In genomic region chr7:30363344-30363738, GRCm38 (mm10) we compare ENCODE assay signal across 9 mouse cellular contexts. TPM values are rescaled to one million over a fixed set of nuclear protein-coding genes. Genes with fewer than 3 reads are reported as not detected.
DNase-seq lines count a peak whose midpoint lies in the region; ATAC-seq and TF ChIP-seq lines count a peak whose summit lies in the region.
"Had no signal": no experiment of that assay in that cellular context is flagged by ENCODE, and none has a peak within 500 bp of the region (broad histone marks: within the 10 kb centered on the region; RNA-seq: fewer than 3 reads in every experiment).

No protein-coding gene starts in this region.

- no peaks in the 10 kb centered on the region for H3K9me3 ChIP-seq in embryonic facial prominence, embryonic 15.5 days (replicated peaks)
- H3K9me3 ChIP-seq in intestine, embryonic 14.5 days (ENCODE audit: control insufficient read depth, low read length): no peaks in the 10 kb centered on the region
- H3K9me3 ChIP-seq in midbrain, postnatal 0 days (ENCODE audit: low read length): no peaks in the 10 kb centered on the region

- no peak for DNase-seq in kidney, adult 2 months
- no peak for DNase-seq in kidney, postnatal 4 days
- DNase-seq in intestine, embryonic 14.5 days (ENCODE audit: low spot score): no peak
- DNase-seq in midbrain, postnatal 0 days (ENCODE audit: low spot score): no peak
- no peak for DNase-seq in adrenal gland, postnatal 10 days
- no peak for DNase-seq in layer of hippocampus, adult 9-11 months
- DNase-seq in kidney, postnatal 36 days: no peak

- no peaks in the 10 kb centered on the region for H3K27me3 ChIP-seq in kidney, adult 2 months (replicated peaks; ENCODE audit: control insufficient read depth, insufficient read depth, low read length)
- H3K27me3 ChIP-seq in embryonic facial prominence, embryonic 15.5 days: 0 out of 2 replicates have a peak, but pooled peaks cover 6% of the 10 kb centered on the region
- 0 out of 2 replicates have a peak, but pooled peaks cover 7% of the 10 kb centered on the region for H3K27me3 ChIP-seq in intestine, embryonic 14.5 days (replicated peaks; ENCODE audit: control insufficient read depth, insufficient read depth, low read length)
- 0 out of 2 replicates have a peak, but pooled peaks cover 3% of the 10 kb centered on the region for H3K27me3 ChIP-seq in midbrain, postnatal 0 days (ENCODE audit: insufficient read depth, low read length)

- no peak for ATAC-seq in embryonic facial prominence, embryonic 15.5 days (ENCODE audit: insufficient number of reproducible peaks, low FRiP score, low TSS enrichment, low read depth)
- no peak for ATAC-seq in intestine, embryonic 14.5 days (replicated peaks; ENCODE audit: low FRiP score, low TSS enrichment, low read depth)
- ATAC-seq in midbrain, postnatal 0 days (ENCODE audit: low FRiP score): peak; percentile 17; the same call in 1 of the 2 replicates

- no peak for TF ChIP-seq POLR2A in kidney, adult 2 months (IDR thresholded peaks at IDR 0.05; ENCODE audit: low read depth, low read length)

- no peak overlapping the region for H3K9ac ChIP-seq in embryonic facial prominence, embryonic 15.5 days
- H3K9ac ChIP-seq in intestine, embryonic 14.5 days (ENCODE audit: low read length): peak overlapping the region; percentile 81
- H3K9ac ChIP-seq in midbrain, postnatal 0 days (replicated peaks; ENCODE audit: low read length, poor library complexity, severe bottlenecking): peak overlapping the region; percentile 97

- H3K4me1 ChIP-seq in kidney, adult 2 months (ENCODE audit: control insufficient read depth, insufficient read depth, low read length): peaks cover 5% of the 10 kb centered on the region; the same call in 1 of the 2 replicates
- H3K4me1 ChIP-seq in embryonic facial prominence, embryonic 15.5 days: peaks cover 27% of the 10 kb centered on the region
- H3K4me1 ChIP-seq in intestine, embryonic 14.5 days (replicated peaks; ENCODE audit: control insufficient read depth, insufficient read depth, low read length): peaks cover 19% of the 10 kb centered on the region
- H3K4me1 ChIP-seq in midbrain, postnatal 0 days (ENCODE audit: insufficient read depth, low read length): peaks cover 23% of the 10 kb centered on the region; the same call in 1 of the 2 replicates

- peak overlapping the region; percentile 70; the same call in 1 of the 2 replicates for H3K4me3 ChIP-seq in kidney, adult 2 months (ENCODE audit: insufficient read depth, low read depth, low read length)
- peak overlapping the region; percentile 62 for H3K4me3 ChIP-seq in embryonic facial prominence, embryonic 15.5 days (replicated peaks)
- H3K4me3 ChIP-seq in intestine, embryonic 14.5 days (ENCODE audit: low read depth, low read length): peak overlapping the region; percentile 66
- peak overlapping the region; percentile 80 for H3K4me3 ChIP-seq in midbrain, postnatal 0 days (ENCODE audit: low read depth, low read length)

- H3K36me3 ChIP-seq in kidney, adult 2 months (ENCODE audit: control insufficient read depth, insufficient read depth, low read length): no peaks in the 10 kb centered on the region
- H3K36me3 ChIP-seq in embryonic facial prominence, embryonic 15.5 days: peaks cover 14% of the 10 kb centered on the region
- peaks cover 4% of the 10 kb centered on the region; the same call in 1 of the 2 replicates for H3K36me3 ChIP-seq in intestine, embryonic 14.5 days (ENCODE audit: control insufficient read depth, insufficient read depth, low read length)
- H3K36me3 ChIP-seq in midbrain, postnatal 0 days (ENCODE audit: insufficient read depth, low read length): peaks cover 13% of the 10 kb centered on the region

- peak overlapping the region; percentile 76 for H3K4me2 ChIP-seq in embryonic facial prominence, embryonic 15.5 days (replicated peaks)
- H3K4me2 ChIP-seq in intestine, embryonic 14.5 days (ENCODE audit: low read length): peak overlapping the region; percentile 60
- peak overlapping the region; percentile 86 for H3K4me2 ChIP-seq in midbrain, postnatal 0 days (ENCODE audit: low read depth, low read length, poor library complexity, severe bottlenecking)

- WGBS in kidney, adult 2 months: 42% methylated on average over 6 of the region's 6 CpGs
- 60% methylated on average over 6 of the region's 6 CpGs for WGBS in embryonic facial prominence, embryonic 15.5 days
- 61% methylated on average over 6 of the region's 6 CpGs for WGBS in intestine, embryonic 14.5 days
- 49% methylated on average over 6 of the region's 6 CpGs for WGBS in midbrain, postnatal 0 days

- no peak overlapping the region for H3K27ac ChIP-seq in kidney, adult 2 months (ENCODE audit: insufficient read depth, low read depth, low read length)
- H3K27ac ChIP-seq in embryonic facial prominence, embryonic 15.5 days (replicated peaks): no peak overlapping the region
- H3K27ac ChIP-seq in intestine, embryonic 14.5 days (ENCODE audit: low read depth): no peak overlapping the region
- H3K27ac ChIP-seq in midbrain, postnatal 0 days (ENCODE audit: low read depth, low read length): peak overlapping the region; percentile 76
- H3K27ac ChIP-seq: macrophage had no signal

- TF ChIP-seq CTCF in kidney, adult 2 months (conservative IDR thresholded peaks at IDR 0.05; ENCODE audit: insufficient read depth, insufficient read length, low read depth, low read length): no peak
- no peak for TF ChIP-seq CTCF in midbrain, postnatal 0 days (IDR thresholded peaks at IDR 0.05)

RNA-seq across cellular contexts. Expression of gene Lrfn3, which starts 0.8 kb away (rescaled TPM):
- 9.6 and 11.6 TPM in 2 replicates for polyA plus RNA-seq in kidney, adult 2 months (2012; rRNA removed)
- 5.7 and 6.6 TPM in 2 replicates for polyA plus RNA-seq in embryonic facial prominence, embryonic 15.5 days (2015; fragmentation: Nextera tagmentation; extraction: Ambion mirVana)
- polyA plus RNA-seq in intestine, embryonic 14.5 days (2014; fragmentation: Nextera tagmentation; extraction: Ambion mirVana): 4.4 and 4.5 TPM in 2 replicates
- total RNA-seq in midbrain, postnatal 0 days (2014; rRNA removed): 44.8 and 47.5 TPM in 2 replicates
- 22.1 and 24.8 TPM in 2 replicates for polyA plus RNA-seq in midbrain, postnatal 0 days (2015; fragmentation: Nextera tagmentation; extraction: Ambion mirVana)
- total RNA-seq in adrenal gland, postnatal 10 days (2021): 10 to 100 TPM; 13.2 to 15.1 TPM
- polyA plus RNA-seq: macrophage had no signal

RNA-seq across cellular contexts. Expression of gene Sdhaf1, which starts 39.6 kb away (rescaled TPM):
- 26.4 and 27.3 TPM in 2 replicates for polyA plus RNA-seq in kidney, adult 2 months (2012; rRNA removed)
- polyA plus RNA-seq in embryonic facial prominence, embryonic 15.5 days (2015; fragmentation: Nextera tagmentation; extraction: Ambion mirVana): 17.9 and 18.8 TPM in 2 replicates
- 16.3 and 17.2 TPM in 2 replicates for polyA plus RNA-seq in intestine, embryonic 14.5 days (2014; fragmentation: Nextera tagmentation; extraction: Ambion mirVana)
- 11.5 and 14.7 TPM in 2 replicates for total RNA-seq in midbrain, postnatal 0 days (2014; rRNA removed)
- 16.5 and 16.8 TPM in 2 replicates for polyA plus RNA-seq in midbrain, postnatal 0 days (2015; fragmentation: Nextera tagmentation; extraction: Ambion mirVana)
- 10 to 100 TPM; 17.9 to 19.7 TPM for total RNA-seq in adrenal gland, postnatal 10 days (2021)

RNA-seq across cellular contexts. Expression of gene E130208F15Rik, which starts 41.8 kb away (rescaled TPM):
- polyA plus RNA-seq in kidney, adult 2 months (2012; rRNA removed): 0.42 and 1.1 TPM in 2 replicates
- 0.60 and 1.9 TPM in 2 replicates for polyA plus RNA-seq in embryonic facial prominence, embryonic 15.5 days (2015; fragmentation: Nextera tagmentation; extraction: Ambion mirVana)
- not detected in 2 replicates for polyA plus RNA-seq in intestine, embryonic 14.5 days (2014; fragmentation: Nextera tagmentation; extraction: Ambion mirVana)
- total RNA-seq in midbrain, postnatal 0 days (2014; rRNA removed): 0.05 and 0.19 TPM in 2 replicates
- not detected in 2 replicates for polyA plus RNA-seq in midbrain, postnatal 0 days (2015; fragmentation: Nextera tagmentation; extraction: Ambion mirVana)
- 1 to 10 TPM; 2.8 TPM for total RNA-seq in adrenal gland, postnatal 10 days (2021)

RNA-seq across cellular contexts. Expression of gene Syne4, which starts 48.7 kb away (rescaled TPM):
- polyA plus RNA-seq in kidney, adult 2 months (2012; rRNA removed): 162 and 170 TPM in 2 replicates
- polyA plus RNA-seq in embryonic facial prominence, embryonic 15.5 days (2015; fragmentation: Nextera tagmentation; extraction: Ambion mirVana): 30.5 and 36.9 TPM in 2 replicates
- polyA plus RNA-seq in intestine, embryonic 14.5 days (2014; fragmentation: Nextera tagmentation; extraction: Ambion mirVana): 52.2 and 60.5 TPM in 2 replicates
- 7.3 and 14.1 TPM in 2 replicates for total RNA-seq in midbrain, postnatal 0 days (2014; rRNA removed)
- polyA plus RNA-seq in midbrain, postnatal 0 days (2015; fragmentation: Nextera tagmentation; extraction: Ambion mirVana): 11.7 and 13.6 TPM in 2 replicates
- total RNA-seq in adrenal gland, postnatal 10 days (2021): 10 to 100 TPM; 17.6 to 22.3 TPM

RNA-seq across cellular contexts. Expression of gene Tyrobp, which starts 50.2 kb away (rescaled TPM):
- 51.3 and 83.0 TPM in 2 replicates for polyA plus RNA-seq in kidney, adult 2 months (2012; rRNA removed)
- polyA plus RNA-seq in embryonic facial prominence, embryonic 15.5 days (2015; fragmentation: Nextera tagmentation; extraction: Ambion mirVana): 95.4 and 103 TPM in 2 replicates
- polyA plus RNA-seq in intestine, embryonic 14.5 days (2014; fragmentation: Nextera tagmentation; extraction: Ambion mirVana): 53.7 and 54.7 TPM in 2 replicates
- 20.6 and 23.5 TPM in 2 replicates for total RNA-seq in midbrain, postnatal 0 days (2014; rRNA removed)
- 43.7 and 46.5 TPM in 2 replicates for polyA plus RNA-seq in midbrain, postnatal 0 days (2015; fragmentation: Nextera tagmentation; extraction: Ambion mirVana)
- total RNA-seq in adrenal gland, postnatal 10 days (2021): 10 to 100 TPM; 25.8 to 29.1 TPM
